Mouse (Mus musculus): ENCODE data around the gene Ccdc121.

- TF ChIP-seq HCFC1 (IDR thresholded peaks at IDR 0.05; ENCODE audit: borderline replicate concordance, insufficient read depth, low read length) (no peak), MAFK (IDR thresholded peaks at IDR 0.05; ENCODE audit: insufficient read depth, low read depth, low read length) (no peak), CHD2 (IDR thresholded peaks at IDR 0.05; ENCODE audit: low read depth, low read length) (no peak), ZNF384 (IDR thresholded peaks at IDR 0.05; ENCODE audit: low read depth, low read length) (no peak), ZC3H11A (IDR thresholded peaks at IDR 0.05; ENCODE audit: borderline replicate concordance, low read depth, low read length) (no peak)
Measured at GRCm38 (mm10) chr1:181512430-181513129, 1.3 kb upstream of the Ccdc121 start.
